Mouse (Mus musculus): Measurements from ENCODE around the gene Gk.

DNA sequence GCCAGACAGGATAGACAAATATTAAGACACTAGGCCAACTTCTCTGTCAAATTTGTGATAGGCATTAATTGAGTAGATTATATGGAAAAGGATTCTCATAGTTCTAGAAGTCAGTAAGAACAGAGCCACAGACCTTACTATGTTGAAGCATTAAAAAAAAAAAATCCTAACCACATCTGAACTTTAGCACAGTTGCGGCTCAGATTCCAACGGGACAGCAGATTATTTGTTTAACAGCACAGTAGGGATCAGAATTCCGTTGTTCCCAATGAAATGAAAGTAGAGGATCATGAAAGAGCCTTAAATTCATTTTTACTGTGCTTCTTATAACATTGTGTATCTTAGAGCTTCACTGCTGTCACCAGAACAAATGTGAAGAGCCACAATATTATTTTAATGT, 1.7 kb upstream of the Gk start:
- TF ChIP-seq CTCF (IDR thresholded peaks at IDR 0.05) = no peak
- no peak for TF ChIP-seq POLR2A (IDR thresholded peaks at IDR 0.05; ENCODE audit: insufficient read depth, low read depth, low read length)

Measured in heart, adult 2 months (tissue).